Mouse (Mus musculus) lung, adult 18-20 months (tissue): ENCODE measurements at regions not wholly inside any gene's neighbourhood (a gene's known extent, or its start where the extent isn't known, plus 50 kb on each side); places are given as distances from the start of the nearest gene placed in this dataset.

Experiments used
- DNase-seq, 2 experiments: peaks; one replicate each; pipeline ENCODE4 v3.0.0; 2022; ENCODE audit warnings: mixed read lengths in 2 of 2

GRCm38 (mm10) chr11:45174811-45175798, 558.0 kb downstream of the Ebf1 start:
- peak; percentile 16 to 43 for DNase-seq

DNA sequence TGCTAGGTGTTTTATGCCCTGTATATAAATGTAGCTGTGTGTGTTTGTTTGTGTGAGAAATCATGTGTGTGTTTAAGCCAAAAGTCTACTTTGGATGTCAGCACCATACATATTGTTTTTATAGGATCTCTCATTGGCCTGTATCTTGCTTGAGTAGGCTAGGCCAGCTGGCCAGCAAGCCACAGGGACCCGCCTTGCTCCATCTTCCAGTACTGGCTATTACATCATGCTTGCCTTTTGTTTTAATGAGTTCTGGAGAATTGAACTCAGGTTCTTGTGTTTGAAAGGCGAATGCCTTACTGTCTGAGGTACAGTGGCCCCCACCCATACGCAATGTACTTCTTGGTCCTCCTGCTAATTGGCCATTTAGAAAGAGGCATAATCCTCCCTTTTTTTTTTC, 559.9 kb downstream of the Ebf1 start:
- no peak for DNase-seq

- DNase-seq, result no peak
Observed at GRCm38 (mm10) chr11:45178036-45178435, 560.9 kb downstream of the Ebf1 start.

- no peak for DNase-seq
Observed at GRCm38 (mm10) chr11:45179019-45179418, 561.9 kb downstream of the Ebf1 start.

- no peak for DNase-seq
Observed at GRCm38 (mm10) chr11:45190601-45191370, 573.7 kb downstream of the Ebf1 start.

DNA sequence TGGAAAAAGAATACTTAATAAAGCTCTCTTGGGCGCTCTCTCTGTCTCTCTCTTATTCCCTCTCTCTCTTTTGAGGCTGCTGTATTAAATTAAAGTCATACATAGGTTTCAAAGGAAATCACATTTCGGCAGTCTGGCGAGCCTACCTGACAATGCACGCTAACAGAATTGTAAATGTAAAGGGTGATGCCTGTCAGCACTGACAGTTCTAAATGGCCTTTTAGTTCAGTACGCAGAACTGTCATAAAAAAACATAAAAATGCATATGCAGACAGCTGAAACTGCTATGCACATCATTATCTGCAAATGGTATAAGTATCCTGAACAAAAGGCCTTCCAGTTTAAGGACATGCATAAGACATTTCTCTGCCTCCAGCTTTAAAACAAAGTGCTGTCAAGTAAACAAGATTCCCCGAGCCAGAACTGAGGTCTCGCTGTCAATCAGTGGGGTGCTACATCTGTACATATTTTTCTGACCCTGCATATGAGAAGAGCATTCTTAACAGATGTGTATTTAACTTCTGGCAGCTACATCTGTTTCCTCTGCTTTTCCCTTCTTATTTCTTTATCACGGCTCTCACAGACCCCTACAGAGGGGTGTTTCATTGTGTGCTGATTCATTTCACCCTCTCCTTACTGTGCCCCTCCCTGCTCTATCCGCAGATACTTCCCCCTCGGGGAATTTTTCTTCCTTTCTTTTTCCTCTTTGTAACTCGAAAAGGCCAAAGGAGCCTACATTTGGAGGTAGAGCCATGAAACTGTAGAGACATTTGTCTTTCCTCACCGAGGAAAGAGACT, 574.5 kb downstream of the Ebf1 start:
- no peak for DNase-seq

GRCm38 (mm10) chr11:45193319-45193718, 576.2 kb downstream of the Ebf1 start:
- no peak for DNase-seq

- DNase-seq, result peak in 1 of 2 experiments; percentile 3
Observed at GRCm38 (mm10) chr11:45199520-45199919, 582.4 kb downstream of the Ebf1 start.

GRCm38 (mm10) chr11:45200714-45201405, 583.7 kb downstream of the Ebf1 start:
- peak; percentile 27 to 34 for DNase-seq

DNA sequence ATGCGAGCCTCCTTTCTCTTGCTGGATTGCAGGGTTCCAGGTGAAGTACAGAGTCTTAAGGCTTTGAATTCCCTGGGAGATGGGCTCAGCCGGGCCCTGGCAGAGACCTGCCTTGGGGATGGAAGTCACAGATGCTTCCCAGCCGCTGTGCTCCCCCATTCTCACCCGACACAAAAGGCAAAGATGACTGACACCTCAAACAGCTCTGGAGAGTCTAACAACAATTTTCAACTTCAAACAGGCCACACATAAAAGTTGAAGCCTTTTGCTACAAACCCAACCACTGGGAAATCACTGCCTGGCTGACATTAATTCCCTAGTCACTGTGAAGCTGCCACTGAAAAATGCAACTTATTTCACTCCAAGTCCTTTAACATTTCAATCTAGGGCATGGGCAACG, 586.3 kb downstream of the Ebf1 start:
- no peak for DNase-seq

DNA sequence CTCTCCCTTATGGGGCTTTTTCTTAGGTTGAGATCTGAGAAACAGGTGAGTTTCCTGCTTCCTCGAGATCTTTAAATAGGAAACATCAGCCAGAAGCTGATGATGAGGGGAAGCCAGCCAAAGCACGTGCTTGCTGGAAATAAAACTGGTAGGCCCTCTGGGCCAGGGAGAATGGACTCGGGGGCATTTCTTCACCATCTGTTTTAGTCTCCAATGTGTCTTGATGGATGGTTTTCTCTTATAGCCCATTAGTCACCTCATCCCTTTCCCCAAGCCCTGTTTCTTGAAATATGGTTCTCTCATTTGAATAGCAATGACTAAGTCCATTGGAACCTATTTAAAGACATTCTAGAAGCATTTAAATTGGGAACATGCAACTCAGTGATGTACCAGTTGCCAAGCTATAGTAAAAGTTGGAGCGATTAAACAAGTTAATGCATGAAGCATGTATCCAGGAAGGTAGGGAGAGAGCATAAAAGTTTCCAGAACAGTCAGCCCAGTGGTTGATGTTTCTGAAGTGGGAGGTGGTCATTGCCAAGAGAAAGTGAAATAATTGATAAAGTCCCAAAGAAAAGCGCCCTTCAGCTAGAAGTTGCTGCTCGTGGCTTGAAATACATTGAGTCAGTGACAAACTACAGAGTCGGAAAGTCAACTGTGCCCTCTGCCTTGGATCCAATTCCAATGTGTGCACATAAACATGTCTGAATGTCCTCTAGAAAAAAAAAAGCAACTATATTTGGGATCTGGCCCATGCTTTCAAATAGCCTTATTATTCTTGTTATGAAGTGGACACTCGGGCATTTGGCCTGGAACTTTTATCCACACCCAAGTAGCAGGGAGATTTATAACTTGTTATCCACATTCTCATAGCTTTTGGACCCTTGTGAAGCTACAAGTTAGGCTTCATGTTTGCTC, 589.8 kb downstream of the Ebf1 start:
- no peak for DNase-seq

- DNase-seq, result no peak
Observed at GRCm38 (mm10) chr11:45214096-45214495, 597.0 kb downstream of the Ebf1 start.

DNA sequence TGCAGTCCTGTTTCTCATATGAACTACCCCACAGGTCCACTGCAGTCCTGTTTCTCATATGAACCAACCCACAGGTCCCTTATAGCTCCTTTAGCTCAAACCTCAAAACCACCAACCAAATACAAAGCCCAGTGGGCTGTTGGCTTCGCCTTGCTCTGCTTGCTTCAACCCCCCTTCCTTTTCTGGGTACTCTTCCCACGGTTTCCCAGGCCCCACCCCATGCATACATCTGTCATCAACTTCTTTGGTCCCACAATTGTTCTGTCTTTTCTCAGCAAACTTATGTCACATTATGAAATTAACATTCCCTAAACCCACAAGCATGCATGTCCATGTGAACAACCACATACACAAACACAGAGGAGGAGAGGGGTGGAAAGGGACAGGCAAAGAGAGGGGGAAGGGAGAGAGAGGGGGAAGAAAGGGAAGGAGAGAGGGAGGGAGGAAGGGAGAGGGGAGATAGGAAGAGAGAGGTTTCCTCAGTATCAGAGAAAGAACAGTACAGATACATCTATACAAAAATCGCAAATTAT, 599.9 kb downstream of the Ebf1 start:
- DNase-seq, result no peak

GRCm38 (mm10) chr11:45219239-45219638, 602.1 kb downstream of the Ebf1 start:
- DNase-seq, result no peak

GRCm38 (mm10) chr11:45222021-45222420, 604.9 kb downstream of the Ebf1 start:
- DNase-seq, result no peak

DNA sequence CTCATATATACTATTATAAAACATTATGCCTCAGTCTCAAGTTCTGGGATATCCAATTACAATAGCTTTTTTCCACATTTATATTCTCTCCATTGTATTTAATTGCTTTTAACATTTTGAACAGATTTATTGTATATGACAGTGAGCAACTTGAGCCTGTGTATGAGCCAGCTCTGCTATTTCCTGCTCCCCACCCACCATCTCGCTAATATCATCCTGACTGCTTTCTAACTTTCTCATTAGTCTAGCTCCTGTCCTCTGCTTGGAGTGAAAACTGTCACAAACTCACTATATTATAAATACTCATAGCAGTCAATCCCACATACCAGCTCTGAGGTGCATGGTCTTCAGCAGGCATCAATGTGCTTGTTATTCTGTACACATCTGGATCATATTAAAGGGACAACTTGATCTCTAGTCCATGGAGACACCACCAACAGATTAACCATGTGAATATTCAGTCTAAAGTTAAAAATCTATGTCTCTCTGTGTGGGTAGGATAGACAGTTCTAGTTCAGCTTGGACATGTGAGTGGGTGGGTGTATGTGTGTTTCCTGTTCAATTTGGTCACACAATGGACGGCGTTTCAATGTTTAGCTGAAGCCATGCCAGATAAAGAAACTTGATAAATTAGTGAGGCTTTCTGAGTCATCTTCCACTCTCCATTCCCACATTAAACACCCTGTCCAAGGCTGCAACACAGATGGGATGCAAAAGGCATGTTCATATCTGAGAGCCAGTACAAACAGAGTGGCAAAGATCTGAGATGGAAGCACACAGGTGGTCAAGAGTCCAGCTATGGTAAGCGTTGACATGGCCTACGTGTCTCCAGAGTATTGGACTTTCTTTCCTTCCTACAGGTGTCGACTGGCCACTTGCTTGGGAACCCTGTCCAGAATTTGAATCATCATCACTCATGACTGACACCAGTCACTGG, 616.1 kb upstream of the Clint1 start:
- no peak for DNase-seq

GRCm38 (mm10) chr11:45237056-45237455, 614.8 kb upstream of the Clint1 start:
- no peak for DNase-seq

DNA sequence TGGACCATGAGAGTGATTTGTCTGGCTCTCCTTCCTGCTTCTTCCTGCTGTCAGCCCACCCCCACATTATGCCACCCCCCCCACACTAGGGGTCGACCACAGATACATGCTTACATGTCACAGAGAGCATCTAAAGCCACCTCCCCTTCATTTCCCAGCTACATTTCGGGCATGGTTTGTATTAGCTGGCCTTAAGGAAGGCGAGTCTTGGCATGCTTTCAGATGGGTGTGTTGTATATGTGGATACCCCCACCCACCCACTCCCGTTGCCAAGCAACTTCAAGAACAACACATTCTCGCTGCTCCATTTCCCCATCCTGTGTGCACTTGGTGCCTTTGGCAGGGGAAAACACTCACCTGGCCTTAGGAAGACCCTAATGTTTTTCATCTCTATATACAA, 612.8 kb upstream of the Clint1 start:
- no peak for DNase-seq

GRCm38 (mm10) chr11:45240419-45240818, 611.4 kb upstream of the Clint1 start:
- no peak for DNase-seq

- no peak for DNase-seq
Observed at GRCm38 (mm10) chr11:45241671-45242070, 610.2 kb upstream of the Clint1 start.
